Mouse (Mus musculus) embryonic fibroblast, embryonic 13.5 days (primary cell): ENCODE measurements around the gene Epb41l2.

ENCODE experiments used
- CTCF ChIP-seq: IDR thresholded peaks from 2 replicates; pipeline ENCODE4 v1.5.1; 2011; ENCODE audit warnings: mild to moderate bottlenecking, control low read depth, low read length, moderate library complexity, borderline replicate concordance; ENCODE audit not compliant: insufficient read depth
- POLR2A ChIP-seq: IDR thresholded peaks from 2 replicates; pipeline ENCODE4 v1.6.1; 2011; ENCODE audit warnings: low read depth, mild to moderate bottlenecking, control low read depth, low read length, moderate library complexity

GRCm38 (mm10) chr10:25395236-25395886 lies 35.8 kb downstream of the Epb41l2 start:
- no peak for TF ChIP-seq POLR2A
- no peak for TF ChIP-seq CTCF
